Mouse (Mus musculus) hindbrain, postnatal 0 days (tissue): ENCODE results near the gene Rassf8. TPM values are rescaled to one million over a fixed set of nuclear protein-coding genes. Genes with fewer than 3 reads are reported as not detected.

Experiments
- ATAC-seq: fragments of 200-750 bp; cut with Nextera tagmentation; 2 replicates; pipeline ENCODE4 v1.8.0; 2017; ENCODE audit warnings: mild to moderate bottlenecking, moderate TSS enrichment, moderate library complexity
- DNase-seq: peaks from one replicate; pipeline ENCODE4 v3.0.0-alpha.2; 2015; ENCODE audit warnings: low spot score
- H3K27ac ChIP-seq: fragments of 300-500 bp; sonication (generic); 2 replicates; pipeline ENCODE4 v1.5.1; 2014; ENCODE audit warnings: mild to moderate bottlenecking
- H3K27me3 ChIP-seq: fragments of 300-500 bp; sonication (generic); 2 replicates; pipeline ENCODE4 v1.6.1; 2014; ENCODE audit warnings: low read length, mixed read lengths; ENCODE audit not compliant: insufficient read depth
- H3K36me3 ChIP-seq: fragments of 300-500 bp; sonication (generic); 2 replicates; pipeline ENCODE4 v1.6.1; 2014; ENCODE audit warnings: low read length, mixed read lengths; ENCODE audit not compliant: insufficient read depth
- H3K4me1 ChIP-seq: fragments of 300-500 bp; sonication (generic); 2 replicates; pipeline ENCODE4 v1.6.1; 2014; ENCODE audit warnings: antibody characterized with exemption, low read length, mixed read lengths; ENCODE audit not compliant: insufficient read depth
- H3K4me2 ChIP-seq: fragments of 300-500 bp; sonication (generic); 2 replicates; pipeline ENCODE4 v1.6.1; 2014; ENCODE audit warnings: low read depth, mild to moderate bottlenecking, low read length, moderate library complexity, mixed read lengths
- H3K4me3 ChIP-seq: fragments of 300-500 bp; sonication (generic); 2 replicates; pipeline ENCODE4 v1.5.1; 2014; ENCODE audit warnings: low read length
- H3K9ac ChIP-seq: fragments of 300-500 bp; sonication (generic); replicated peaks from 2 replicates; pipeline ENCODE4 v1.6.1; 2014; ENCODE audit warnings: mild to moderate bottlenecking, low read length, moderate library complexity, mixed read lengths
- H3K9me3 ChIP-seq: fragments of 300-500 bp; sonication (generic); 2 replicates; pipeline ENCODE4 v1.6.1; 2016; ENCODE audit warnings: low read length, mixed read lengths
- CTCF ChIP-seq: IDR thresholded peaks from 2 replicates; pipeline ENCODE4 v1.5.1; 2016; ENCODE audit warnings: antibody characterized with exemption, control low read depth, low read depth
- WGBS: fragments of 180-500 bp; shearing (Covaris S2); extraction: QIAGEN DNeasy Blood & Tissue Kit; methylation state at CpG from one replicate; pipeline ENCODE4 v1.1.7; 2014; 5-methylcytosine and 5-hydroxymethylcytosine counted together
- polyA plus RNA-seq: library from polyadenylated mRNA; unstranded; fragments of >200 nt; fragmentation: Nextera tagmentation; extraction: Ambion mirVana; gene quantifications from 2 replicates; pipeline ENCODE4 v1.2.1, GENCODE M21; 2015
- total RNA-seq: library from RNA; depleted of rRNA; stranded (reverse); fragments of >200 nt; gene quantifications from 2 replicates; pipeline ENCODE4 v1.2.3, GENCODE M21; 2014

Rassf8 gene
- total and polyA plus RNA-seq, 2 experiments from 2014 or later = 6.5 to 18.6 TPM

GRCm38 (mm10) chr6:145801796-145802488 lies 55.4 kb downstream of the Rassf8 start:
- TF ChIP-seq CTCF = no peak
- ATAC-seq (no peak), DNase-seq (no peak)
- H3K27ac ChIP-seq = no peak overlapping the region
- no peak overlapping the region for H3K4me3 ChIP-seq
- H3K9me3 ChIP-seq = no peaks in the 10 kb centered on the region
- H3K4me1 ChIP-seq = no peaks in the 10 kb centered on the region
- H3K27me3 ChIP-seq = no peaks in the 10 kb centered on the region
- 64% methylated on average over 3 of the region's 3 CpGs for WGBS
- no peak overlapping the region for H3K9ac ChIP-seq
- no peak overlapping the region for H3K4me2 ChIP-seq
- no peaks in the 10 kb centered on the region for H3K36me3 ChIP-seq

DNA sequence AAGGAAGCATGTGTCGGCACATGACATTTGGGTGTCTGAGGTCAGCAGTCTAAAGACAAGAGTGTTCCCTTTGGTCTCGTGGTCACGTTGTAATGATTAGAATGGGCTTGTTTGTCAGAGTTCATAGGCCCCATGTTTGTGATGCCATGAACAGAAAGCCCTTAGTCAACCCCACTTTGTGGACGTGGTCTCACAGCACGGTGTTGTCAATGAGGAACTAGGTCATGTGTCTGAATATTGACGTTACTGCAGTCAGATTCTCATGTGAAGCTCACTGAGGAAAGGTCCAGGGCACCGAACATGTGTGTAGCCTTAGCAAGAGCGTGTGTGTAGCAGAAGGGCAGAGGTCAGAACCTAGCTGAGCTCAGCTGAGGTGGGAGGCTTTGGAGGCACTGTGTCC lies 56.3 kb downstream of the Rassf8 start:
- ATAC-seq (no peak), DNase-seq (no peak)
- Histone ChIP-seq H3K4me2 (no peak overlapping the region), H3K4me3 (no peak overlapping the region), H3K4me1 (no peaks in the 10 kb centered on the region), H3K9ac (no peak overlapping the region), H3K36me3 (no peaks in the 10 kb centered on the region), H3K27ac (no peak overlapping the region), H3K9me3 (no peaks in the 10 kb centered on the region), H3K27me3 (no peaks in the 10 kb centered on the region)
- WGBS = 82% methylated on average over 8 of the region's 8 CpGs
- no peak for TF ChIP-seq CTCF

- DNase-seq (no peak), ATAC-seq (peak; percentile 18; the same call in 1 of the 2 replicates)
- no peak for TF ChIP-seq CTCF
These were observed 57.7 kb downstream of the Rassf8 start for GRCm38 (mm10) chr6:145804276-145804675.

DNA sequence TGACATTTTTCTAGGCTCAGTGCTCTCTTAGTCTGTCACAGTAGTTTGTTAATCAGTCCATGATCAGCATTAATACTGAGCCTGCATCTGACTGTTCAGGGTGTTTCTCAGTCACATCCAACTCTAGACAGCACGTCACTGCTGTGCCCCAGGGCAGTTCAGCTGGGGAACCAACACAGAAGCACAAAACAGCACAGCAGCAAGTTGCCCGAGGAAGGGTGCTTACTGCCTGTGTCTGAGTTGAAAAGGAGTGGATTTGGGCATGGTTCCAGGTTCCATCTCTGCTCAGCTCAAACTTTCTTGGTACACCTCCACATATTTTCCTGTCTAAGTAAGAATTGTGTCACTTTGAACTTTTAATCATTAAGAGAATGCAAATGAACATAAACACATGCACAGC lies 60.2 kb downstream of the Rassf8 start:
- ATAC-seq (no peak), DNase-seq (no peak)
- WGBS = 30% methylated on average over 2 of the region's 2 CpGs
- Histone ChIP-seq H3K4me3 (no peak overlapping the region), H3K4me1 (no peaks in the 10 kb centered on the region), H3K9me3 (no peaks in the 10 kb centered on the region), H3K36me3 (no peaks in the 10 kb centered on the region; the same call in 1 of the 2 replicates), H3K9ac (no peak overlapping the region), H3K27me3 (no peaks in the 10 kb centered on the region), H3K27ac (no peak overlapping the region), H3K4me2 (no peak overlapping the region)
- TF ChIP-seq CTCF = no peak

More at GRCm38 (mm10) chr6:145804276-145804675, 57.7 kb downstream of the Rassf8 start:
- H3K4me2 ChIP-seq = no peak overlapping the region
- H3K27me3 ChIP-seq = no peaks in the 10 kb centered on the region
- no peak overlapping the region for H3K9ac ChIP-seq
- 50% methylated on average over 3 of the region's 3 CpGs for WGBS
- no peaks in the 10 kb centered on the region for H3K4me1 ChIP-seq
- H3K27ac ChIP-seq = no peak overlapping the region
- no peaks in the 10 kb centered on the region for H3K36me3 ChIP-seq
- H3K4me3 ChIP-seq = no peak overlapping the region
- no peaks in the 10 kb centered on the region for H3K9me3 ChIP-seq

- no peaks in the 10 kb centered on the region for H3K4me1 ChIP-seq
- WGBS = 81% methylated on average over 9 of the region's 9 CpGs
- H3K9ac ChIP-seq = no peak overlapping the region
- H3K27me3 ChIP-seq = no peaks in the 10 kb centered on the region
- H3K4me3 ChIP-seq = no peak overlapping the region
- ATAC-seq (no peak), DNase-seq (no peak)
- no peak for TF ChIP-seq CTCF
- no peak overlapping the region for H3K27ac ChIP-seq
- no peaks in the 10 kb centered on the region; the same call in 1 of the 2 replicates for H3K36me3 ChIP-seq
- no peak overlapping the region for H3K4me2 ChIP-seq
- H3K9me3 ChIP-seq = no peaks in the 10 kb centered on the region
These were observed 61.4 kb downstream of the Rassf8 start for GRCm38 (mm10) chr6:145807929-145808328.

DNA sequence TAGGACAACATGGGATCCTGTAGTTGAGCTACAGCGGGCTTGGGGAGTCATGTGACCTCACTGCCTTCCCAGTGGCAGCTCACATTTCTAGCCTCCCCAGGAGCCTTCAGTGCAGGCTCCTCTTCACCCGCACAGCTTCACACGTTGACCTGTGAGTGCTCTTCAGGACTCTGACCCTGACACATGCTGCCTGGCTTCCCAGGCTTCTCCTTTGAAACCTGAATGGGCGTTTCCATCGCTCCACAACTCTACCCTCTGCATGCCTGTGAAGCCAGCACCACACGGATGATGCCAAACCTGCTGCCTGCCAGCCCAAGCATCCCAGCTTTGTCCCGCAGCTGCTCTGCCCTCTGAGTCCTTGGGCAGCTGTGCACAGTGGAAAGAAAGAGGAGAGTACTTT lies 63.0 kb downstream of the Rassf8 start:
- WGBS = 84% methylated on average over 7 of the region's 7 CpGs
- no peak for TF ChIP-seq CTCF
- Histone ChIP-seq H3K9ac (no peak overlapping the region), H3K27me3 (no peaks in the 10 kb centered on the region), H3K4me3 (no peak overlapping the region), H3K4me1 (no peaks in the 10 kb centered on the region), H3K9me3 (no peaks in the 10 kb centered on the region), H3K36me3 (no peaks in the 10 kb centered on the region; the same call in 1 of the 2 replicates), H3K4me2 (no peak overlapping the region), H3K27ac (no peak overlapping the region)
- ATAC-seq (no peak), DNase-seq (no peak)

DNA sequence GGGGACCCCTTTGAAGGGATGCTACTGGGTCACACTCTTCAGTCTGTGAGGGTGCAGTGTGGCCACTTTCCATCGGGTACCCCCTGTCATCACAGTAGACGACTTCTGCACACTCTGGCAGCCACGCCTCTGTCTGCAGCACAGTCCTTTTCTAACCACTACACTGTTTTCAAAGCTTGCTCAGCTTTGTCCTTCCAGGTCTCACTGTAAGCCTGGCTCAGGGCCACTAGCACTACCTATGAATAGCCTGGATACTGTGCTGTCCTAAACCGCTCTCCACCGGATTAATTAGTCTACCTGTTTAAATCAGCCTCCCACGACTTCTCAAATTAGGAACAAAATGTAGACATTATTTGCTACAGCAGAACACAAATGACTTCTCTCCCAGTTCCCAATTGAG lies 63.5 kb downstream of the Rassf8 start:
- no peak for ATAC-seq
- no peaks in the 10 kb centered on the region for H3K9me3 ChIP-seq
- no peaks in the 10 kb centered on the region for H3K4me1 ChIP-seq
- WGBS = 86% methylated on average over 6 of the region's 6 CpGs
- no peak overlapping the region for H3K9ac ChIP-seq
- no peak overlapping the region for H3K4me3 ChIP-seq
- TF ChIP-seq CTCF = no peak
- H3K27ac ChIP-seq = no peak overlapping the region
- no peak overlapping the region for H3K4me2 ChIP-seq
- DNase-seq = no peak
- H3K36me3 ChIP-seq = no peaks in the 10 kb centered on the region; the same call in 1 of the 2 replicates
- H3K27me3 ChIP-seq = no peaks in the 10 kb centered on the region
